Mouse (Mus musculus): ENCODE measurements around the gene Fat3.

DNA sequence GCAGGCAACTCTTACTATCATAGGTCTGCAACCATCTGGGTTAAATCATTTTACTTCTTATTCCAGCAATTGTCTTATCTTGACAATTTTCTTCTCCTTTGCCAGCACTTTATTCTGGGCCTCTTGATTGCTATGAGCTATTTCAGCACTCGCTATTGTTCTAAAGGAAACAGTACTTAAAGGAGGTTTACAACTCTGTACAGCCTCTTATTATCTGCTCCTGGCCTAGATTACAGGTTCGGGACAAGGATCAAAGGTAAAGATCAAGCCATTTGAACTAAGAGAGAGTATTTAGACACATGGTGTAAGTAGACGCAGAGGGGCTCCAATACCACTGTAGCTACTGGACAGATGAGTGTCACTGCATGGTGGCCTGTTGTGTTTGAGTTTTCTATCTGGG, 463.7 kb downstream of the Fat3 start:
- TF ChIP-seq CTCF (IDR thresholded peaks at IDR 0.05; ENCODE audit: low read depth) (no peak), EP300 (optimal IDR thresholded peaks at IDR 0.05) (no peak)
